Mouse (Mus musculus) MEL (cell line): ENCODE measurements around the gene Iqschfp. TPM values are rescaled to one million over a fixed set of nuclear protein-coding genes. Genes with fewer than 3 reads are reported as not detected.

Experiments used
- DNase-seq: peaks from one replicate; pipeline ENCODE4 v3.0.0; 2011; ENCODE audit warnings: low read depth, low spot score
- H3K27ac ChIP-seq: 2 replicates; pipeline ENCODE4 v1.5.1; 2012; ENCODE audit warnings: low read depth, mild to moderate bottlenecking, control low read depth, low read length, moderate library complexity; ENCODE audit not compliant: control insufficient read depth
- H3K27me3 ChIP-seq, 2 experiments: fragments of 150-350 bp in 1 of 2; sonication (generic) in 1 of 2; 2 replicates each; pipeline ENCODE4 v1.6.1; 2012; ENCODE audit warnings: low read length in 2 of 2, mild to moderate bottlenecking in 2 of 2, improper control_type of control experiment in 1 of 2, moderate library complexity in 1 of 2; ENCODE audit not compliant: insufficient read depth in 2 of 2, control insufficient read depth in 1 of 2
- H3K36me3 ChIP-seq, 2 experiments: 2 replicates each; pipeline ENCODE4 v1.6.1; 2012 to 2014; ENCODE audit warnings: low read length in 2 of 2, improper control_type of control experiment in 1 of 2, inconsistent platforms in 1 of 2, mild to moderate bottlenecking in 1 of 2; ENCODE audit not compliant: insufficient read depth in 2 of 2, control insufficient read depth in 1 of 2
- H3K4me1 ChIP-seq, 2 experiments: fragments of 150-350 bp in 1 of 2; sonication (generic) in 1 of 2; 2 replicates each; pipeline ENCODE4 v1.6.1; 2012; ENCODE audit warnings: low read length in 2 of 2, improper control_type of control experiment in 1 of 2, mild to moderate bottlenecking in 1 of 2; ENCODE audit not compliant: insufficient read depth in 2 of 2, control insufficient read depth in 1 of 2
- H3K4me3 ChIP-seq, 2 experiments: fragments of 150-350 bp in 1 of 2; sonication (generic) in 1 of 2; 2 replicates each; pipeline ENCODE4 v1.5.1; 2012; ENCODE audit warnings: low read depth in 2 of 2, low read length in 2 of 2, mild to moderate bottlenecking in 2 of 2, moderate library complexity in 2 of 2, control low read depth in 1 of 2, improper control_type of control experiment in 1 of 2; ENCODE audit not compliant: control insufficient read depth in 1 of 2, insufficient read depth in 1 of 2
- H3K79me2 ChIP-seq: 2 replicates; pipeline ENCODE4 v1.6.1; 2012; ENCODE audit warnings: mild to moderate bottlenecking, low read length, moderate library complexity; ENCODE audit not compliant: control insufficient read depth, poor library complexity, insufficient read depth
- H3K9ac ChIP-seq: 2 replicates; pipeline ENCODE4 v1.6.1; 2012; ENCODE audit warnings: low read depth, mild to moderate bottlenecking, control low read depth, low read length, moderate library complexity; ENCODE audit not compliant: control insufficient read depth, poor library complexity, severe bottlenecking
- H3K9me3 ChIP-seq: fragments of 150-350 bp; sonication (generic); replicated peaks from 2 replicates; pipeline ENCODE4 v1.6.1; 2012; ENCODE audit warnings: mild to moderate bottlenecking, low read length, improper control_type of control experiment, moderate library complexity; ENCODE audit not compliant: insufficient read depth
- BHLHE40 ChIP-seq: IDR thresholded peaks from 2 replicates; pipeline ENCODE4 v1.6.1; 2012; ENCODE audit warnings: low read depth, mild to moderate bottlenecking, inconsistent platforms, low read length, improper control_type of control experiment, borderline replicate concordance
- CHD1 ChIP-seq: IDR thresholded peaks from 2 replicates; pipeline ENCODE4 v1.6.1; 2012; ENCODE audit warnings: low read depth, mild to moderate bottlenecking, inconsistent platforms, low read length, improper control_type of control experiment
- CHD2 ChIP-seq: IDR thresholded peaks from 2 replicates; pipeline ENCODE4 v1.6.1; 2011; ENCODE audit warnings: low read length, improper control_type of control experiment
- CTCF ChIP-seq, 3 experiments: IDR thresholded peaks in 2 of 3; conservative IDR thresholded peaks in 1 of 3; 2 replicates each; pipeline ENCODE4 v1.5.1; 2011 to 2012; ENCODE audit warnings: low read length in 3 of 3, low read depth in 2 of 3, mild to moderate bottlenecking in 2 of 3, improper control_type of control experiment in 1 of 3, inconsistent platforms in 1 of 3, mixed read lengths in 1 of 3, moderate library complexity in 1 of 3; ENCODE audit not compliant: control insufficient read depth in 1 of 3, insufficient read depth in 1 of 3, poor library complexity in 1 of 3, severe bottlenecking in 1 of 3
- ELF1 ChIP-seq: IDR thresholded peaks from 2 replicates; pipeline ENCODE4 v1.6.1; 2014; ENCODE audit warnings: low read depth, mild to moderate bottlenecking, inconsistent platforms, low read length, improper control_type of control experiment, moderate library complexity
- EP300 ChIP-seq, 2 experiments: IDR thresholded peaks; 2 replicates each; pipeline ENCODE4 v1.6.1; 2011; ENCODE audit warnings: improper control_type of control experiment in 2 of 2, low read length in 2 of 2, low read depth in 1 of 2, mild to moderate bottlenecking in 1 of 2
- ETS1 ChIP-seq: IDR thresholded peaks from 2 replicates; pipeline ENCODE4 v1.6.1; 2012; ENCODE audit warnings: low read depth, mild to moderate bottlenecking, inconsistent platforms, low read length, improper control_type of control experiment, moderate library complexity
- GABPA ChIP-seq: IDR thresholded peaks from 2 replicates; pipeline ENCODE4 v1.6.1; 2012; ENCODE audit warnings: low read depth, mild to moderate bottlenecking, inconsistent platforms, low read length, improper control_type of control experiment, moderate library complexity
- GATA1 ChIP-seq: IDR thresholded peaks from 2 replicates; pipeline ENCODE4 v1.6.1; 2011; ENCODE audit warnings: low read depth, low read length, improper control_type of control experiment
- HCFC1 ChIP-seq: IDR thresholded peaks from 2 replicates; pipeline ENCODE4 v1.6.1; 2012; ENCODE audit warnings: low read depth, mild to moderate bottlenecking, inconsistent platforms, low read length, improper control_type of control experiment, moderate library complexity
- JUND ChIP-seq: IDR thresholded peaks from 2 replicates; pipeline ENCODE4 v1.6.1; 2011; ENCODE audit warnings: low read depth, mild to moderate bottlenecking, improper control_type of control experiment, low read length
- MAX ChIP-seq: IDR thresholded peaks from 2 replicates; pipeline ENCODE4 v1.6.1; 2011; ENCODE audit warnings: low read length, improper control_type of control experiment
- MAZ ChIP-seq: IDR thresholded peaks from 2 replicates; pipeline ENCODE4 v1.6.1; 2012; ENCODE audit warnings: low read depth, mild to moderate bottlenecking, inconsistent platforms, low read length, improper control_type of control experiment
- MEF2A ChIP-seq: IDR thresholded peaks from 2 replicates; pipeline ENCODE4 v1.6.1; 2014; ENCODE audit warnings: low read depth, mild to moderate bottlenecking, inconsistent platforms, low read length, improper control_type of control experiment; ENCODE audit not compliant: poor library complexity, insufficient replicate concordance, severe bottlenecking; ENCODE audit errors: extremely low read depth
- MXI1 ChIP-seq: IDR thresholded peaks from 2 replicates; pipeline ENCODE4 v1.6.1; 2011; ENCODE audit warnings: mild to moderate bottlenecking, low read depth, low read length, improper control_type of control experiment
- MYB ChIP-seq: IDR thresholded peaks from 2 replicates; pipeline ENCODE4 v1.6.1; 2011; ENCODE audit warnings: mild to moderate bottlenecking, low read depth, low read length, improper control_type of control experiment
- MYC ChIP-seq: IDR thresholded peaks from 2 replicates; pipeline ENCODE4 v1.6.1; 2011; ENCODE audit warnings: low read depth, mild to moderate bottlenecking, low read length, improper control_type of control experiment, moderate library complexity
- NELFE ChIP-seq: IDR thresholded peaks from 2 replicates; pipeline ENCODE4 v1.6.1; 2011; ENCODE audit warnings: low read depth, low read length, improper control_type of control experiment
- NRF1 ChIP-seq: IDR thresholded peaks from 2 replicates; pipeline ENCODE4 v1.6.1; 2014; ENCODE audit warnings: low read depth, mild to moderate bottlenecking, inconsistent platforms, low read length, improper control_type of control experiment, moderate library complexity; ENCODE audit not compliant: poor library complexity, insufficient read depth, severe bottlenecking
- POLR2A ChIP-seq, 2 experiments: IDR thresholded peaks; 2 replicates each; pipeline ENCODE4 v1.6.1; 2011 to 2012; ENCODE audit warnings: low read length in 2 of 2, mild to moderate bottlenecking in 2 of 2, control low read depth in 1 of 2, improper control_type of control experiment in 1 of 2, low read depth in 1 of 2, moderate library complexity in 1 of 2; ENCODE audit not compliant: control insufficient read depth in 1 of 2, insufficient read depth in 1 of 2, poor library complexity in 1 of 2
- POLR2AphosphoS2 ChIP-seq: IDR thresholded peaks from 2 replicates; pipeline ENCODE4 v1.6.1; 2011; ENCODE audit warnings: low read length, improper control_type of control experiment
- POLR2AphosphoS5 ChIP-seq: IDR thresholded peaks from 2 replicates; pipeline ENCODE4 v1.6.1; 2012; ENCODE audit warnings: low read depth, borderline replicate concordance, mild to moderate bottlenecking, inconsistent platforms, low read length, moderate library complexity, mixed read lengths
- RAD21 ChIP-seq: IDR thresholded peaks from 2 replicates; pipeline ENCODE4 v1.6.1; 2011; ENCODE audit warnings: mild to moderate bottlenecking, low read depth, low read length, improper control_type of control experiment
- RCOR1 ChIP-seq: IDR thresholded peaks from 2 replicates; pipeline ENCODE4 v1.6.1; 2012; ENCODE audit warnings: low read depth, mild to moderate bottlenecking, inconsistent platforms, low read length, improper control_type of control experiment
- SIN3A ChIP-seq: IDR thresholded peaks from 2 replicates; pipeline ENCODE4 v1.6.1; 2012; ENCODE audit warnings: low read length, improper control_type of control experiment, inconsistent platforms
- SMC3 ChIP-seq: IDR thresholded peaks from 2 replicates; pipeline ENCODE4 v1.6.1; 2011; ENCODE audit warnings: low read depth, low read length, improper control_type of control experiment
- TAL1 ChIP-seq: IDR thresholded peaks from 2 replicates; pipeline ENCODE4 v1.6.1; 2012; ENCODE audit warnings: mild to moderate bottlenecking, inconsistent platforms, low read length, moderate library complexity, mixed read lengths
- TBP ChIP-seq: IDR thresholded peaks from 2 replicates; pipeline ENCODE4 v1.8.0; 2011; ENCODE audit warnings: low read depth, low read length, improper control_type of control experiment
- TCF12 ChIP-seq: IDR thresholded peaks from 2 replicates; pipeline ENCODE4 v1.6.1; 2014; ENCODE audit warnings: low read depth, mild to moderate bottlenecking, inconsistent platforms, low read length, improper control_type of control experiment, moderate library complexity
- UBTF ChIP-seq: IDR thresholded peaks from 2 replicates; pipeline ENCODE4 v1.6.1; 2012; ENCODE audit warnings: low read depth, mild to moderate bottlenecking, inconsistent platforms, low read length, improper control_type of control experiment, moderate library complexity, borderline replicate concordance; ENCODE audit not compliant: insufficient read depth
- USF1 ChIP-seq: IDR thresholded peaks from 2 replicates; pipeline ENCODE4 v1.6.1; 2014; ENCODE audit warnings: low read depth, mild to moderate bottlenecking, inconsistent platforms, low read length, improper control_type of control experiment, moderate library complexity
- USF2 ChIP-seq, 2 experiments: IDR thresholded peaks; 2 replicates each; pipeline ENCODE4 v1.6.1; 2011 to 2012; ENCODE audit warnings: improper control_type of control experiment in 2 of 2, low read length in 2 of 2, borderline replicate concordance in 1 of 2, inconsistent platforms in 1 of 2, low read depth in 1 of 2, mild to moderate bottlenecking in 1 of 2; ENCODE audit not compliant: insufficient read depth in 1 of 2
- ZC3H11A ChIP-seq: IDR thresholded peaks from 2 replicates; pipeline ENCODE4 v1.6.1; 2012; ENCODE audit warnings: low read depth, mild to moderate bottlenecking, inconsistent platforms, low read length, improper control_type of control experiment
- ZKSCAN1 ChIP-seq: IDR thresholded peaks from 2 replicates; pipeline ENCODE4 v1.6.1; 2012; ENCODE audit warnings: low read depth, mild to moderate bottlenecking, inconsistent platforms, low read length, improper control_type of control experiment, moderate library complexity
- ZMIZ1 ChIP-seq: IDR thresholded peaks from 2 replicates; pipeline ENCODE4 v1.6.1; 2012; ENCODE audit warnings: low read depth, mild to moderate bottlenecking, inconsistent platforms, low read length, improper control_type of control experiment, moderate library complexity
- ZNF384 ChIP-seq: IDR thresholded peaks from 2 replicates; pipeline ENCODE4 v1.6.1; 2012; ENCODE audit warnings: low read depth, mild to moderate bottlenecking, inconsistent platforms, low read length, improper control_type of control experiment
- polyA plus RNA-seq, 2 experiments: library from polyadenylated mRNA; stranded (reverse) in 1 of 2; unstranded in 1 of 2; fragments of >175 nt in 1 of 2; fragments of >200 nt in 1 of 2; gene quantifications; 2 replicates each; pipeline versions ENCODE4 v1.2.1 to v1.2.4; 2012; ENCODE audit warnings: low replicate concordance in 2 of 2, low read depth in 1 of 2; ENCODE audit not compliant: insufficient read length in 2 of 2, insufficient read depth in 1 of 2, missing spikeins in 1 of 2
- total RNA-seq: library from RNA; depleted of rRNA; stranded (reverse); fragments of 300-350 nt; gene quantifications from 2 replicates; pipeline ENCODE4 v1.2.3, GENCODE M21; 2012

Gene Iqschfp
- total and polyA plus RNA-seq, 3 experiments: not detected

- Histone ChIP-seq H3K4me1 (peaks cover 17 to 38% of the 10 kb centered on the region in 2 experiments), H3K27ac (peak overlapping the region; percentile 91), H3K27me3 (no peaks in the 10 kb centered on the region), H3K9ac (peak overlapping the region; percentile 12; the same call in 1 of the 2 replicates), H3K9me3 (no peaks in the 10 kb centered on the region), H3K36me3 (peaks cover 0 to 40% of the 10 kb centered on the region in 2 experiments; a peak in 3 of 4 replicates), H3K79me2 (peaks cover 9% of the 10 kb centered on the region), H3K4me3 (peak overlapping the region in 1 of 2 experiments; percentile 6; a peak in 1 of 4 replicates)
- peak; percentile 94 for DNase-seq
- TF ChIP-seq RAD21 (no peak), POLR2AphosphoS2 (no peak), TAL1 (peak; percentile 92), MYC (peak; percentile 81; the same call in 1 of the 2 replicates), ZMIZ1 (no peak), BHLHE40 (peak; percentile 55; the same call in 1 of the 2 replicates), SMC3 (no peak), MAX (peak; percentile 51; the same call in 1 of the 2 replicates), GATA1 (peak; percentile 99), USF2 (IDR thresholded peaks at IDR 0.05; ENCODE audit: borderline replicate concordance in 1 of 2, insufficient read depth in 1 of 2, low read depth in 1 of 2, low read length in 2 of 2) (no peak), ETS1 (peak; percentile 97), JUND (peak; percentile 89), NELFE (no peak), TBP (peak; percentile 38; the same call in 1 of the 2 replicates), USF1 (peak; percentile 64), POLR2AphosphoS5 (no peak), ZNF384 (no peak), MAZ (no peak), CHD1 (no peak), EP300 (IDR thresholded peaks at IDR 0.05; ENCODE audit: low read depth in 1 of 2, low read length in 2 of 2) (peak; percentile 97 to 98), MYB (peak; percentile 66; the same call in 1 of the 2 replicates), UBTF (no peak), GABPA (no peak), RCOR1 (peak; percentile 94), TCF12 (peak; percentile 97), HCFC1 (peak; percentile 28; the same call in 1 of the 2 replicates), ZC3H11A (no peak), ELF1 (peak; percentile 51; the same call in 1 of the 2 replicates), ZKSCAN1 (no peak), MXI1 (peak; percentile 67), NRF1 (no peak), CHD2 (no peak), SIN3A (peak; percentile 84), MEF2A (peak; percentile 62; the same call in 1 of the 2 replicates), CTCF (IDR thresholded peaks at IDR 0.05 in 2 of 3, conservative IDR thresholded peaks at IDR 0.05 in 1 of 3; ENCODE audit: control insufficient read depth in 1 of 3, insufficient read depth in 1 of 3, low read depth in 2 of 3, low read length in 3 of 3, poor library complexity in 1 of 3, severe bottlenecking in 1 of 3) (no peak), POLR2A (IDR thresholded peaks at IDR 0.05; ENCODE audit: control insufficient read depth in 1 of 2, insufficient read depth in 1 of 2, low read depth in 1 of 2, low read length in 2 of 2, poor library complexity in 1 of 2) (0 out of 4 replicates have a peak, but pooled peaks of 1 of the 2 experiments have one; percentile 17)
Observed at GRCm38 (mm10) chr3:68499532-68500152, 607.6 kb downstream of the Iqschfp start.
